Mouse (Mus musculus): ENCODE measurements at regions not wholly inside any gene's neighbourhood (a gene's known extent, or its start where the extent isn't known, plus 50 kb on each side); places are given as distances from the start of the nearest gene placed in this dataset.

- TF ChIP-seq CTCF (conservative IDR thresholded peaks at IDR 0.05; ENCODE audit: low read length) (no peak), POU5F1 (IDR thresholded peaks at IDR 0.05; ENCODE audit: borderline replicate concordance, low read length) (no peak), NANOG (IDR thresholded peaks at IDR 0.05; ENCODE audit: borderline replicate concordance, low read length) (no peak)
Observed at GRCm38 (mm10) chr8:126800976-126801375, 144.7 kb downstream of the Tomm20 start.

All from E14TG2a.4 (cell line).